Mouse (Mus musculus) C2C12 (cell line): ENCODE data around the gene Tmem168. TPM values are rescaled to one million over a fixed set of nuclear protein-coding genes. Genes with fewer than 3 reads are reported as not detected.

Experiments
- H3K27me3 ChIP-seq: one replicate; pipeline ENCODE4 v1.6.1; 2011; ENCODE audit not compliant: control insufficient read depth, insufficient read depth, insufficient read length
- H3K36me3 ChIP-seq: one replicate; pipeline ENCODE4 v1.6.1; 2011; ENCODE audit not compliant: control insufficient read depth, insufficient read depth
- H3K4me3 ChIP-seq: one replicate; pipeline ENCODE4 v1.5.1; 2011; ENCODE audit warnings: mild to moderate bottlenecking, control low read depth; ENCODE audit not compliant: poor library complexity, insufficient read depth, severe bottlenecking
- H3K79me2 ChIP-seq: one replicate; pipeline ENCODE4 v1.6.1; 2011; ENCODE audit not compliant: control insufficient read depth, insufficient read depth
- H3K79me3 ChIP-seq: one replicate; pipeline ENCODE4 v1.6.1; 2011; ENCODE audit warnings: low read depth, control low read depth
- H3ac ChIP-seq: one replicate; pipeline ENCODE3; 2011; ENCODE audit warnings: low read depth; ENCODE audit not compliant: control insufficient read depth, insufficient read length
- CEBPB ChIP-seq: IDR thresholded peaks from one replicate; pipeline ENCODE4 v1.6.1; 2011; ENCODE audit warnings: low read depth, mild to moderate bottlenecking, control low read depth, moderate library complexity
- CTCF ChIP-seq: IDR thresholded peaks from one replicate; pipeline ENCODE4 v1.5.1; 2011; ENCODE audit not compliant: control insufficient read depth, insufficient read depth, insufficient read length
- FOSL1 ChIP-seq: IDR thresholded peaks from one replicate; pipeline ENCODE4 v1.8.0; 2011; ENCODE audit warnings: mild to moderate bottlenecking, low read length; ENCODE audit not compliant: poor library complexity, insufficient read depth, severe bottlenecking
- MAX ChIP-seq: IDR thresholded peaks from one replicate; pipeline ENCODE4 v1.6.1; 2011; ENCODE audit warnings: mild to moderate bottlenecking, control low read depth
- MYOD1 ChIP-seq: IDR thresholded peaks from one replicate; pipeline ENCODE4 v1.6.1; 2011; ENCODE audit warnings: low read depth; ENCODE audit not compliant: control insufficient read depth, insufficient read length
- MYOG ChIP-seq: IDR thresholded peaks from one replicate; pipeline ENCODE4 v1.6.1; 2011; ENCODE audit not compliant: control insufficient read depth, insufficient read length; ENCODE audit errors: extremely low read depth
- USF1 ChIP-seq: IDR thresholded peaks from one replicate; pipeline ENCODE4 v1.6.1; 2011; ENCODE audit warnings: low read depth, mild to moderate bottlenecking, control low read depth, moderate library complexity
- long read RNA-seq, 2 experiments: library from polyadenylated mRNA; unstranded; transcript quantifications; one replicate each; pipeline ENCODE4 v2.0.0; 2019 to 2020
- polyA plus RNA-seq: library from polyadenylated mRNA; unstranded; fragments of >200 nt; fragmentation: generic; extraction: Trizol; gene quantifications from one replicate; pipeline ENCODE4 v1.2.1, GENCODE M21; 2012; ENCODE audit warnings: missing spikeins

The Tmem168 gene
- polyA plus RNA-seq: 6.6 TPM
- long read RNA-seq, experiment 1, full-length matches to known transcripts: 7 of 11 reads
- long read RNA-seq, experiment 1, partial matches to known transcripts: 1 of 11 reads
- long read RNA-seq, experiment 1, other reads (novel, unspliced or antisense): 3 of 11 reads
- long read RNA-seq, experiment 2, full-length matches to known transcripts: 188 of 209 reads
- long read RNA-seq, experiment 2, partial matches to known transcripts: 2 of 209 reads
- long read RNA-seq, experiment 2, other reads (novel, unspliced or antisense): 19 of 209 reads

GRCm38 (mm10) chr6:13607621-13608493 lies at the start of gene Tmem168:
Gene Tmem168 (minus strand): TSS chr6:13608100.
- H3K36me3 ChIP-seq: peaks cover 8% of the 10 kb centered on the region
- peaks cover 27% of the 10 kb centered on the region for H3K79me3 ChIP-seq
- peaks cover 39% of the 10 kb centered on the region for H3K79me2 ChIP-seq
- no peaks in the 10 kb centered on the region for H3K27me3 ChIP-seq
- TF ChIP-seq MAX (peak; percentile 38), CTCF (no peak), CEBPB (no peak), USF1 (no peak)
- H3K4me3 ChIP-seq: peak within 1 kb of the TSS; percentile 49
- peak within 1 kb of the TSS; percentile 85 for H3ac ChIP-seq

GRCm38 (mm10) chr6:13654081-13654480 lies 46.2 kb upstream of the Tmem168 start:
- Histone ChIP-seq H3K36me3 (peaks cover 15% of the 10 kb centered on the region), H3K4me3 (no peak overlapping the region), H3K79me3 (peaks cover 3% of the 10 kb centered on the region), H3K79me2 (no peaks in the 10 kb centered on the region), H3K27me3 (no peaks in the 10 kb centered on the region), H3ac (no peak overlapping the region)
- no peak for TF ChIP-seq FOSL1
- no peak for TF ChIP-seq MYOD1
- no peak for TF ChIP-seq CTCF
- TF ChIP-seq MAX: no peak
- no peak for TF ChIP-seq CEBPB
- no peak for TF ChIP-seq USF1
- no peak for TF ChIP-seq MYOG

GRCm38 (mm10) chr6:13652284-13652683 lies 44.4 kb upstream of the Tmem168 start:
- H3K27me3 ChIP-seq: no peaks in the 10 kb centered on the region
- H3K36me3 ChIP-seq: peaks cover 16% of the 10 kb centered on the region
- no peak for TF ChIP-seq CEBPB
- no peak for TF ChIP-seq MAX
- no peak for TF ChIP-seq MYOG
- TF ChIP-seq USF1: no peak
- H3K79me3 ChIP-seq: peaks cover 3% of the 10 kb centered on the region
- no peaks in the 10 kb centered on the region for H3K79me2 ChIP-seq
- H3K4me3 ChIP-seq: no peak overlapping the region
- H3ac ChIP-seq: no peak overlapping the region

GRCm38 (mm10) chr6:13650854-13651253 lies 43.0 kb upstream of the Tmem168 start:
- no peak overlapping the region for H3K4me3 ChIP-seq
- peaks cover 3% of the 10 kb centered on the region for H3K79me3 ChIP-seq
- H3ac ChIP-seq: no peak overlapping the region
- H3K36me3 ChIP-seq: peaks cover 16% of the 10 kb centered on the region
- H3K79me2 ChIP-seq: no peaks in the 10 kb centered on the region
- no peaks in the 10 kb centered on the region for H3K27me3 ChIP-seq
- no peak for TF ChIP-seq CTCF

GRCm38 (mm10) chr6:13648305-13648704 lies 40.4 kb upstream of the Tmem168 start:
- Histone ChIP-seq H3K4me3 (no peak overlapping the region), H3K27me3 (no peaks in the 10 kb centered on the region), H3ac (no peak overlapping the region), H3K36me3 (peaks cover 22% of the 10 kb centered on the region), H3K79me2 (no peaks in the 10 kb centered on the region), H3K79me3 (peaks cover 3% of the 10 kb centered on the region)
- no peak for TF ChIP-seq USF1
- no peak for TF ChIP-seq FOSL1
- no peak for TF ChIP-seq MYOD1
- TF ChIP-seq MAX: no peak
- TF ChIP-seq CTCF: no peak
- no peak for TF ChIP-seq CEBPB
- TF ChIP-seq MYOG: no peak

- Histone ChIP-seq H3K36me3 (peaks cover 43% of the 10 kb centered on the region), H3ac (no peak overlapping the region), H3K79me3 (no peaks in the 10 kb centered on the region), H3K79me2 (no peaks in the 10 kb centered on the region), H3K27me3 (no peaks in the 10 kb centered on the region), H3K4me3 (no peak overlapping the region)
- no peak for TF ChIP-seq FOSL1
- no peak for TF ChIP-seq MYOG
- TF ChIP-seq CEBPB: no peak
Measured at GRCm38 (mm10) chr6:13636582-13636989, 28.7 kb upstream of the Tmem168 start.
